Mouse (Mus musculus) E14TG2a.4 (cell line): ENCODE measurements around the gene Gm3636.
"Not testable (repeated sequence)": the region's sequence is repeated elsewhere in the genome, so short reads cannot be mapped to it uniquely, and the experiment has no call there.

Experiments
- CTCF ChIP-seq: conservative IDR thresholded peaks from 2 replicates; pipeline ENCODE4 v1.5.1; 2014; ENCODE audit warnings: low read length
- NANOG ChIP-seq: IDR thresholded peaks from 2 replicates; pipeline ENCODE4 v1.6.1; 2014; ENCODE audit warnings: borderline replicate concordance, low read length, mixed read lengths
- POU5F1 ChIP-seq: IDR thresholded peaks from 2 replicates; pipeline ENCODE4 v1.6.1; 2014; ENCODE audit warnings: low read length, borderline replicate concordance

DNA sequence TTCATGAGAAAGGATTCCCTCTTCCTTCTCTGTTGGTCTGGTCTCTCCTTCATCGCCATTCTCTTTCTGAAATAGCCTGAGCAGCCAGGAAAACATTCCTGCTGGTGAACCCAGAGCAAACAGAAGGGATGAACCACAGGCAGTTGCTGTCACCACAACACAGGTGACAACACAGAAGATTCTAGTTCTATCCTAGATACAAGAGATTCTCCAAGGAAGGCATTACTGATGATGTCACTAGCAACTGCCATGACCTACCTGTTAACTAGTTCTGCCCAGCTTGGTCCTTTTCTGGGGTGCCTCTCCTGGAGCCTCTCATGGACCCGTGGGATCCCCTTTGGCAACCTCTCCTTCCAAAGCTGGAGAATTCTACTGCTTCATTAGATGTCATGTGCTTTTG lies at the start of gene Gm3636:
- TF ChIP-seq CTCF, NANOG, POU5F1: not testable (repeated sequence)
